Mouse (Mus musculus) kidney, postnatal 10 days (tissue): ENCODE measurements at regions not wholly inside any gene's neighbourhood (a gene's known extent, or its start where the extent isn't known, plus 50 kb on each side); places are given as distances from the start of the nearest gene placed in this dataset.

Source experiments
- DNase-seq: peaks from one replicate; pipeline ENCODE4 v3.0.0; 2021; ENCODE audit warnings: mixed read lengths

DNA sequence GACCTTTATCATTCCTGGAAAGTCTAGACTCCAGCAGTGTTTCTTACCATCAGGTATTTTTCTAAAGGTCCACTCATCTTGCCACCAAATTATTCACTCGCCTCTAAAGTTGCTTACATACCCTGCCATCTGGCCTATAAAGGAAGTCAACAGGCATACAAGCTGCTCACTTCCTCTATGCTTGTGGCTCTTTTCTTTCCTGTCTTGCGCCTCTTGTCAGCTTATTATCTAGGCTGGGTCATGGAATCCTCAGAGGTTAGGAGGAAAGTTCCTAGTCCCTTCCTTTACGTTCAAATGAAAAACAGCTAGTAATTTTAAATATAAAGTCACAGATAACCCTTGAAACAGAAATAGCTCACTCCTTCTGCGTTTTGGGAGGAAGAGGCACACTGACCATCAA, 97.9 kb downstream of the Lipi start:
- no peak for DNase-seq

- no peak for DNase-seq
These were observed 102.0 kb downstream of the Lipi start for GRCm38 (mm10) chr16:75483878-75484277.

DNA sequence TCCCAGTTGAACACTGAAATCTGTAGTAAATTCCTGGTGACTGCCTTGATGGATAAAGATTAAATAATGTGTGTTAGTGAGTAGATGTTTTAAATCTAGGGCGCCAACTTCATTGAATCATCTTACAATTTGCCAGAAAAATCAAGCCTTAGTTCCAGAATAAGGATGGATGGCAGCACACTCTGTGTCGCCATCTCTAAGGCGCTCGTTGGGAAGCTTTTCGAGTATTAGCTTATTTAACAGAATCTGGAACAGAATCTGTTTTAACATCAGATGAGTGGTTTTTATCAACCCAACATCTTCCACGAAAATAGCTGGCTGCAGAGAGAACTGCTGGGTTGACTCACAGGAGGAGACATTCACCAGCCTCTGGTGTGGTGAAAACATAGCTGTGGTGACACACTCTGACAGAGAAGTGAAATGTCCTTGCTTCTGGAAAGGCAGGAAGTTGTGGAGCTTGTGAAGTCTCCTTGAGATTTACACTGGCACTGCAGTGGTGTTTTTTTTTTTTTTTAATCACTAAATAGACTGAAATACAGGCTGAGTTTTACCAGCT, 120.4 kb downstream of the Lipi start:
- DNase-seq, result no peak

GRCm38 (mm10) chr16:75462136-75462535, 123.7 kb downstream of the Lipi start:
- no peak for DNase-seq

DNA sequence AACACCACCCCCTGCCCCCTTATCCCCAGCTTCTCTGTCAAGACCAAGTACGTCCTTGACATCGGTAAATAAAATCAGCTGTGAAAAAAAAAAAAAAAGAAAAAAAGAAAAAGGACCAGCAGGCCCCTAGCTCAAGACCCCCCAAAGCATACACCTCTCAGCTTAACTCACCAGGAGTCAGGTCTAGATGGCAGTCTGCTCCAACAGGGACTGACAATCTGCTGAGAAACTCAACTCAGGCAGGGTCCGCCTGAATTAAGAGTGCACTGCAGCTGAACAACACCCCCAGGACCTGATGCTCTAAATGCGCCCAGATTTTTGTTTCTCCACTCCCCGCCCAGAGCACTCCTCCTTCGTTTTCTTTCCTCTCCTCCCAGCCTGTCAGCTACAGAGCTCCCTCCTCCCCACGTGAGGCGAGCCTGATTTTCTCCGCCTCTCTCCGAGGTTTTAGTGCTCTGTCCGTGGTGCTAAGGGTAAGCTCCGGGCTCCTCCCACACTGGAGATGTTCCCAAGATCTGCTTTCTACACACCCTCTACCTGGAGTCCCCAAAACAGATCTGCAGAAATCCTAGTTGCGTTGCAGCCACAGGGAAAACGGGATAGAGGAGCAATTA, 138.9 kb downstream of the Lipi start:
- peak; percentile 16 for DNase-seq

GRCm38 (mm10) chr16:75439296-75439695, 146.6 kb downstream of the Lipi start:
- DNase-seq, result no peak

DNA sequence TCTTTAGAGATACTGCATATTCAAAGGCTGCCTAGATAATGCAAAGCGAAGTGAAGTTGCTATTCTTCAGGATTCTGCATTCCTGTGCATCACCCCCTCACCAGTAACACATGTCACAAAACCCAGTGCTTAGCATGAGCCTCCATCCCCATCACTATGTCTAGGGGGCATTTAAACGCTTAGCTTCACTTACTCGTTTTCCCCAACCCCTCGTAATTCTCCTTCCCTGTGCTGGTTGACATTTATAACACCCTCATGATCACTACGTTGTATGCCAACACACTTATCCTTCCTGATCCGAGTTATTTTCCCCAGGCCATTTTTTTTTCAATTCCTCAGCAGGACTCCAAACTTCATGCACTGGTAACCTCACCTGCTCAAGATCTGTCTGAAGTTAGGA, 152.6 kb downstream of the Lipi start:
- no peak for DNase-seq

DNA sequence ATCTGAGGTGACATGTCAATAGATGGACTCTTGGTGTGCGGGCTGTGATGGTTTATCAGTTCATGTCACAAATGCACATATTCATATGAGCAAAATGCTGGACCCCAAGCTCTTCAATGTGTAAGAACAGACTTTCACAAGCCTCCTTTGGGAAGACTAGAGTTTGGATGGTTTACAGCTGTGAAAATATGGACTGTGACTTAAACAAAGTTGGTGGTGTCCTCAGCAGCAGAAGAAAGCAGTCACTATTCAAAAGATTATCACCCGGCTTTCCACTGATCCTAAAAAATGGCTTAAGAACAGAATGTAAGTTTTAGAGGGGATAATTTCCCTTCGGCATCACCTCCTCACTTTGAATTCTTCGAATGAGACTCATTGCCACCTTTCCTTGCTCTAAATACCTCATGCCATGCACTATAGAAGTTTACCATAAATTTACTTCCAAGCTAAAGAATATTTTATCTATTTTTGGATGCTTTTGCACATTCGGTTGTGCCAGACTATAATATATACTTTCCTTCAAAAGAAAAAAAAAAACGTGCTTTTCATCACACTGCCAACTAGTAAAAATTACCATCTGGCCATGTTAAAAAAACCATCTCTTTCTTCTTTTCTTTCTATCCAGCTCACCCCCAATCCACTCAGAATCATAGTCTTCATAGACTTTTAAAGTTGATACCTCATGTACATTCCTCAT, 201.2 kb downstream of the Lipi start:
- DNase-seq, result no peak

DNA sequence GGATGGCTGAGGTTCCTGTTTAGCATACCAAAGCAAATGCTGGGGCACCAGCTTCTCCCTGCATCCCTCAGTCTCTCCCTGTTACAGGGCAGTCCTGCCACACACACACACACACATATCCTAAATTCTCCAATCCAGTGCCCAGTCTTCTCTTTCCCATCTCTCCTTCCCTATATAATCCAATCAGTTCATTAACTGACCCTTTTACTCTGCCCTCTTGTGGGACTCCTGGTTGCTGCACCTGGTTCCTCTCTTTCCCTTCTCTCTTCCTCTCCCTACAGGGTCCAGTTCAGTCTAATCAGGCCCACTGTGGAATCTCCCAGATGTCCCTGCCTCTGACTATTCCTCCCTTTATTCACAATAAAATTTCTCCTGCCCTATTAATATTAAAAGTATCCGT, 204.7 kb downstream of the Lipi start:
- DNase-seq, result no peak

- no peak for DNase-seq
These were observed 216.2 kb downstream of the Lipi start for GRCm38 (mm10) chr16:75369700-75370099.

DNA sequence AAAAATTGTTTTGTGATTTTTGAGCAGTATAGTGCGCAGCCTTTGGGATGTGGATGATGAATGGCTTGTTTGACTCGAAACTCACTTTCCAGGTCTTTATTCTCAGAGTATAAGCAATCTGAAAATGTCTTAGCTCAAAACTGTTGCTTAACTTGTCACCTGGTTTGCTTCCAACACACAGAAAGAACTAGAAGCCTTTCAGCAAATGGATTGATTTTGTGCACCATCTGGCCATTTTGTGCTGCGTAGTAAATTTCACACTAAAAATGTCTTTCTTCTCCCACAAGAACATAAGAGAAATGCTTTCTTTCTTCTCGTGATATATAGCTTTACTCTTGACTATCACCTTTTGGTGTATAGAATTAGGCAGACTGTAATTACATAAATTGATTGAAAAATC, 219.1 kb downstream of the Lipi start:
- no peak for DNase-seq

- DNase-seq, result no peak
These were observed 220.4 kb downstream of the Lipi start for GRCm38 (mm10) chr16:75365361-75365994.

GRCm38 (mm10) chr16:75362095-75362494, 223.8 kb downstream of the Lipi start:
- DNase-seq, result no peak

DNA sequence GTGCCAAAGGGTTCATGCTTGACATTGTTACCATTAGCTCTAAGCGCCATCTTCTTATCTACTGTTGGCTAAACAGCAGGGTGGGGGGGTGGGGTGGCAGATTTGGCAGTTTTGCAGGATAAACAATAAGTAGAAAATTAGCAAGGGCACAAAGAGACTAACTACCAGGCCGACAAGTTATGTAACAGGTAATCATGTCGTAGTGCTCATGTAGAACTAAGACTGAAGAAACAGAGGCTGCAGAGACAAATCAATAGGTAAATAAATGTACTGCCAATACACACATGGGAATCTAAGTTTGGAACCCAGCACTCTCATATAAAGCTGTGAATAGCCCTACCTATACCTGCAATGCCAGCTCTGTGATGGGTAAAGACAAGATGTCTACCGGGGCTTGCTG, 225.1 kb downstream of the Lipi start:
- no peak for DNase-seq

DNA sequence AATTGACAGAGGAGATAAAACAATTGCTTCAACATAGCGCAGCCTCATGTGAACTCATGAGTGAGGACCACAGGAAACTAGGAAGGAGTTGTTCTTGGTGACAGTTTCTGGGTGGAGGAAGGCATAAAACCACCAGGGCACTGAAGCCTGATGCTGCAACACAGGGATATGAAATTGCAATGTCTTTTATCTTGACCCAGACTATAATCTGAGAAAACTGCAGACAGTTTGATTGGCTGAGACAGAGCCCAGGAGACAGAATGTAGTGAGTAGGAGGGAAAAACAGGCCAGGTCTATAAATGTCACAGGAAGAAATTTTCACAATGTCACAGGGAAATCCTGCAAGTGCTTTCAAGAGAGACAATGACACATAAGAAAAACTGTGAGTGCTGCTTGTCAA, 232.5 kb downstream of the Lipi start:
- DNase-seq, result no peak

DNA sequence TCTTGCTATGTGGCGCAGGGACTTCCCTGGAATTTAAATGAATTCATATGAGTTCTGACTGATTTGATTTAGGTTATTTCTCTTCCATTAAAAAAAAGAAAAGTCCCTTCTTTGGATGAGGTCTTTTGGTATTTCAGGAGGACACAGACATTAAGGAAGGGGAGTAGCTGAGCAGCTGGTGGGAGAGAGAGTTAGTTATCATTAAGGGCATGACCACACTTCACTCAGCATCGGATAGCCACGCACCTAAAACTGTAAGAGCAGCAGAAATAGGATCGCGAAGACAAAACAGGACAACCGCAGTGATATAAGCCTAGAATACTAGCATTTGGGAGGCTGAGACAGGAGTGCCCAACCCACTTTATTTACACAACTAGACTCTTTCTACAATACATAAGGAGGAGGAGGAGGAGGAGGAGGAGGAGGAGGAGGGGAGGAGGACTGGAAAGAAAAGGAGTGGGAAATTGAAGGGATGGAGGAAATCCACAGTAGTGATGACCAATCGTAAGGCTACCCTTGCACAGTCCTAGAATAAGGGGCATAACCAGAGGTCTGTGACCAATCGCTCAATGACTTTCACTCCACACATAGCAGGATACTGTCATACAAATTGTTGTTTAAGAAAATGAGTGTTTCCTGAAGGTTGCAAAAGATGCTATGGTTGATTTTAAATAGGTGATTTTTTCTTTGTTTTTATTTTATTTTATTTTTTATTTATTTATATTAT, 241.5 kb downstream of the Lipi start:
- no peak for DNase-seq

GRCm38 (mm10) chr16:75343028-75343901, 242.6 kb downstream of the Lipi start:
- no peak for DNase-seq

DNA sequence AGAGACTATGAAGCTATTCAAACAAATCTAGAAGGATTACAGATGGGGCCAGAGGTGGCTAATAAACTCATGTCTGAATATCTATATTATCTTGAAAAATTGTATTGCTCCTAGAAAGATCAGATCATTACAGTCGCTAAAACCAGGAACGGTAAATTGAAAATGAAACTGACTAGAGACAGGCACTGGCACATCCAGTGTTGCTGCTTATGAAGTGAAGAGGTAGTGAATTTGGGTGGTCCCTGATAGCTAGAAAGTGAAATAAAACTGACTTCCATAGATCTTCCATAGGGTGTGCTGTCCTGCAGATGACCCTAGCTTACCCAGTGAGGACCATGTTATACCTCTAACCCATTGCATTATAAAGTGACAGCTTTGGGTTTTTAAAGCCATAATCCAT, 251.6 kb downstream of the Lipi start:
- no peak for DNase-seq

DNA sequence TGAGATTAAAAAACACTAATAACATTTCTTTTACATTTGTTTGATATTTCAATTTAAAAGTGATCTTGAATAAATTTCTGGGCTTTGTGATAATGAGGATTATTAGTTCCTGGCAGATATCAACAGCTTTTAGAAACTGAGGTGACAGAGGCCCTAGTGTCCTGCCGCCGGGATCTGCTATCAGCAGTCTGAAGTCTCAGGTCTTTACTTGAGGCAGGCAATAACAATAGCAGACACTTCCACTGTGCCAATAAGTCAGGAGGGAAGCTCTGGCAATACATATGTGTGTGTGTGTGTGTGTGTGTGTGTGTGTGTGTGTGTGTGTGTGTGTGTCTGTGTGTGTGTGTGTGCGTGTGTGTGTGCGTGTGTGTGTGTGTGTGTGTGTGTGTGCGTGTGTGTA, 252.1 kb downstream of the Lipi start:
- DNase-seq, result no peak

GRCm38 (mm10) chr16:75332853-75333252, 253.0 kb downstream of the Lipi start:
- no peak for DNase-seq

- no peak for DNase-seq
These were observed 260.6 kb downstream of the Lipi start for GRCm38 (mm10) chr16:75325296-75325695.

GRCm38 (mm10) chr16:75304743-75305142, 281.1 kb downstream of the Lipi start:
- no peak for DNase-seq
